Mouse (Mus musculus) stomach, postnatal 0 days (tissue): ENCODE results near the gene Serinc5.

ENCODE experiments used
- CTCF ChIP-seq: IDR thresholded peaks from 2 replicates; pipeline ENCODE4 v1.5.1; 2016; ENCODE audit warnings: antibody characterized with exemption, low read depth, mild to moderate bottlenecking, moderate library complexity
- EP300 ChIP-seq: optimal IDR thresholded peaks from 2 replicates; pipeline ENCODE3; 2016; ENCODE audit warnings: antibody characterized with exemption

DNA sequence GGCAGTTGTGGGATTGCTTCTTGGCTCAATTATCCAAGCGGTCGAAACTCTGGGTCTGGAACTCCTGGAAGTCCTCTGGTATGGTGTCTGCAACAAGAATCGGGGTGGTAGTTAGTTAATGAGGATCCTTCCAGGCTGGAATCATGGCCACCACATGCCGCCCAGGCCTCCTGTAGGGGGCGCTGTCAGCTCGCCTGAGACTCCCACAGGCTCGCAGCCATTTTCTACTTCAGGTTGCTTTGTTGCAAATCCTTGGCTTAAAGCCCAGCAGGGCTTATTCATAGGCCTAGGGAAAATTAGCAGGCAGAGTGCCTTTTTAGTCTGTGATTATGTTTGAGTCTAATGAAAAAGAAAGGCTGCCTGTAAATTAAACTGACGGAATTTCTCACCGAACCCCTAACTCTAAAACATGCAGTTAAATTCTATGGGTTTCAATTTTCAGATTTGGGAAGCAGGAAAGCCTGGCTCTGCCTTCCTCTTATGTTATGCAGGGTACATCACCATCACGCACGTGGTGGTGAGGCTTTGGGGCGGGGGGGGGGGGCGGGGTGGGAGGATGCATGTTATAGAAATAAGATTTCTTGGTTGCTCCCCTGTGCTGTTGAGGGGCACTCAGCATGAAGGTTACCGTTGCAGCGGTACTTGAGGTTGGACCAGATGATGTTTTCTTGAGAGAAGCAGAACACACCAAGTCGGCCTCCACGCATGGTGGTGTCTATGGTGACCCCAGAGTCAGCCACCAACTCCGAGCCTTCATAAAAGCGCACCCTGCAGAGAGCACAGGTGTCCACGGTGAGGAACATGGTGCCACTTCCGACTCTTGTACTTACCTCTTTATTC, 141.1 kb downstream of the Serinc5 start:
- TF ChIP-seq CTCF (peak; percentile 96), EP300 (no peak)
